Mouse (Mus musculus): ENCODE measurements around the gene Stat1. TPM values are rescaled to one million over a fixed set of nuclear protein-coding genes. Genes with fewer than 3 reads are reported as not detected.

Stat1 gene
- polyA plus RNA-seq, 1 experiment from 2014 or later, result 11.2 TPM

GRCm38 (mm10) chr1:52150676-52151075 lies 31.4 kb downstream of the Stat1 start:
- no peak for ATAC-seq
- H3K27ac ChIP-seq (ENCODE audit: low read length), result no peak overlapping the region
- no peaks in the 10 kb centered on the region for H3K9me3 ChIP-seq (replicated peaks; ENCODE audit: control insufficient read depth, low read length, poor library complexity, severe bottlenecking)
- 48% methylated on average over 11 of the region's 11 CpGs for WGBS
- H3K36me3 ChIP-seq (ENCODE audit: control insufficient read depth, insufficient read depth, low read length), result no peaks in the 10 kb centered on the region
- H3K9ac ChIP-seq (ENCODE audit: low read depth, low read length), result no peak overlapping the region
- no peak overlapping the region for H3K4me3 ChIP-seq (ENCODE audit: low read depth, low read length)
- H3K4me2 ChIP-seq (ENCODE audit: low read length), result no peak overlapping the region
- peaks cover 3% of the 10 kb centered on the region; the same call in 1 of the 2 replicates for H3K4me1 ChIP-seq (ENCODE audit: control insufficient read depth, insufficient read depth, low read length)
- H3K27me3 ChIP-seq (ENCODE audit: control insufficient read depth, insufficient read depth, low read depth, low read length), result no peaks in the 10 kb centered on the region

- Histone ChIP-seq H3K27ac (ENCODE audit: low read length) (no peak overlapping the region), H3K27me3 (ENCODE audit: control insufficient read depth, insufficient read depth, low read depth, low read length) (no peaks in the 10 kb centered on the region), H3K4me3 (ENCODE audit: low read depth, low read length) (no peak overlapping the region), H3K4me2 (ENCODE audit: low read length) (no peak overlapping the region), H3K9me3 (replicated peaks; ENCODE audit: control insufficient read depth, low read length, poor library complexity, severe bottlenecking) (no peaks in the 10 kb centered on the region), H3K36me3 (ENCODE audit: control insufficient read depth, insufficient read depth, low read length) (no peaks in the 10 kb centered on the region), H3K9ac (ENCODE audit: low read depth, low read length) (no peak overlapping the region), H3K4me1 (ENCODE audit: control insufficient read depth, insufficient read depth, low read length) (peaks cover 3% of the 10 kb centered on the region; the same call in 1 of the 2 replicates)
- WGBS, result 87% methylated on average over 5 of the region's 5 CpGs
- ATAC-seq, result no peak
Observed at GRCm38 (mm10) chr1:52151166-52151565, 31.9 kb downstream of the Stat1 start.

GRCm38 (mm10) chr1:52152369-52152768 lies 33.1 kb downstream of the Stat1 start:
- no peaks in the 10 kb centered on the region for H3K27me3 ChIP-seq (ENCODE audit: control insufficient read depth, insufficient read depth, low read depth, low read length)
- H3K9ac ChIP-seq (ENCODE audit: low read depth, low read length), result no peak overlapping the region
- H3K4me3 ChIP-seq (ENCODE audit: low read depth, low read length), result no peak overlapping the region
- H3K27ac ChIP-seq (ENCODE audit: low read length), result no peak overlapping the region
- H3K4me1 ChIP-seq (ENCODE audit: control insufficient read depth, insufficient read depth, low read length), result peaks cover 3% of the 10 kb centered on the region; the same call in 1 of the 2 replicates
- WGBS, result 55% methylated on average over 13 of the region's 13 CpGs
- H3K36me3 ChIP-seq (ENCODE audit: control insufficient read depth, insufficient read depth, low read length), result no peaks in the 10 kb centered on the region
- H3K9me3 ChIP-seq (replicated peaks; ENCODE audit: control insufficient read depth, low read length, poor library complexity, severe bottlenecking), result no peaks in the 10 kb centered on the region
- no peak overlapping the region for H3K4me2 ChIP-seq (ENCODE audit: low read length)
- ATAC-seq, result no peak

- Histone ChIP-seq H3K9me3 (replicated peaks; ENCODE audit: control insufficient read depth, low read length, poor library complexity, severe bottlenecking) (no peaks in the 10 kb centered on the region), H3K27me3 (ENCODE audit: control insufficient read depth, insufficient read depth, low read depth, low read length) (no peaks in the 10 kb centered on the region), H3K36me3 (ENCODE audit: control insufficient read depth, insufficient read depth, low read length) (no peaks in the 10 kb centered on the region), H3K9ac (ENCODE audit: low read depth, low read length) (no peak overlapping the region), H3K27ac (ENCODE audit: low read length) (no peak overlapping the region), H3K4me3 (ENCODE audit: low read depth, low read length) (no peak overlapping the region), H3K4me2 (ENCODE audit: low read length) (no peak overlapping the region), H3K4me1 (ENCODE audit: control insufficient read depth, insufficient read depth, low read length) (peaks cover 3% of the 10 kb centered on the region; the same call in 1 of the 2 replicates)
- 30% methylated on average over 3 of the region's 3 CpGs for WGBS
- no peak for ATAC-seq
Observed at GRCm38 (mm10) chr1:52152936-52153335, 33.7 kb downstream of the Stat1 start.

GRCm38 (mm10) chr1:52154890-52155289 lies 35.6 kb downstream of the Stat1 start:
- Histone ChIP-seq H3K4me3 (ENCODE audit: low read depth, low read length) (no peak overlapping the region), H3K9ac (ENCODE audit: low read depth, low read length) (no peak overlapping the region), H3K36me3 (ENCODE audit: control insufficient read depth, insufficient read depth, low read length) (no peaks in the 10 kb centered on the region), H3K27me3 (ENCODE audit: control insufficient read depth, insufficient read depth, low read depth, low read length) (no peaks in the 10 kb centered on the region), H3K27ac (ENCODE audit: low read length) (no peak overlapping the region), H3K4me1 (ENCODE audit: control insufficient read depth, insufficient read depth, low read length) (peaks cover under 1% of the 10 kb centered on the region; the same call in 1 of the 2 replicates), H3K9me3 (replicated peaks; ENCODE audit: control insufficient read depth, low read length, poor library complexity, severe bottlenecking) (no peaks in the 10 kb centered on the region), H3K4me2 (ENCODE audit: low read length) (no peak overlapping the region)
- no peak for ATAC-seq
- 87% methylated on average over 8 of the region's 8 CpGs for WGBS

GRCm38 (mm10) chr1:52156351-52156750 lies 37.1 kb downstream of the Stat1 start:
- WGBS, result 81% methylated on average over 10 of the region's 10 CpGs
- Histone ChIP-seq H3K27me3 (ENCODE audit: control insufficient read depth, insufficient read depth, low read depth, low read length) (no peaks in the 10 kb centered on the region), H3K9me3 (replicated peaks; ENCODE audit: control insufficient read depth, low read length, poor library complexity, severe bottlenecking) (no peaks in the 10 kb centered on the region), H3K4me2 (ENCODE audit: low read length) (no peak overlapping the region), H3K9ac (ENCODE audit: low read depth, low read length) (no peak overlapping the region), H3K36me3 (ENCODE audit: control insufficient read depth, insufficient read depth, low read length) (no peaks in the 10 kb centered on the region), H3K4me3 (ENCODE audit: low read depth, low read length) (no peak overlapping the region), H3K4me1 (ENCODE audit: control insufficient read depth, insufficient read depth, low read length) (no peaks in the 10 kb centered on the region), H3K27ac (ENCODE audit: low read length) (no peak overlapping the region)
- ATAC-seq, result no peak

GRCm38 (mm10) chr1:52158040-52158439 lies 38.8 kb downstream of the Stat1 start:
- Histone ChIP-seq H3K4me1 (ENCODE audit: control insufficient read depth, insufficient read depth, low read length) (no peaks in the 10 kb centered on the region), H3K9ac (ENCODE audit: low read depth, low read length) (no peak overlapping the region), H3K36me3 (ENCODE audit: control insufficient read depth, insufficient read depth, low read length) (no peaks in the 10 kb centered on the region), H3K4me2 (ENCODE audit: low read length) (no peak overlapping the region), H3K9me3 (replicated peaks; ENCODE audit: control insufficient read depth, low read length, poor library complexity, severe bottlenecking) (no peaks in the 10 kb centered on the region), H3K27ac (ENCODE audit: low read length) (no peak overlapping the region), H3K4me3 (ENCODE audit: low read depth, low read length) (no peak overlapping the region), H3K27me3 (ENCODE audit: control insufficient read depth, insufficient read depth, low read depth, low read length) (no peaks in the 10 kb centered on the region)
- 93% methylated on average over 2 of the region's 2 CpGs for WGBS
- no peak for ATAC-seq

- Histone ChIP-seq H3K9me3 (replicated peaks; ENCODE audit: control insufficient read depth, low read length, poor library complexity, severe bottlenecking) (no peaks in the 10 kb centered on the region), H3K4me3 (ENCODE audit: low read depth, low read length) (no peak overlapping the region), H3K36me3 (ENCODE audit: control insufficient read depth, insufficient read depth, low read length) (no peaks in the 10 kb centered on the region), H3K9ac (ENCODE audit: low read depth, low read length) (no peak overlapping the region), H3K4me1 (ENCODE audit: control insufficient read depth, insufficient read depth, low read length) (no peaks in the 10 kb centered on the region), H3K4me2 (ENCODE audit: low read length) (no peak overlapping the region), H3K27ac (ENCODE audit: low read length) (no peak overlapping the region), H3K27me3 (ENCODE audit: control insufficient read depth, insufficient read depth, low read depth, low read length) (no peaks in the 10 kb centered on the region)
- ATAC-seq, result no peak
- 86% methylated on average over 17 of the region's 17 CpGs for WGBS
Observed at GRCm38 (mm10) chr1:52158490-52159381, 39.5 kb downstream of the Stat1 start.

GRCm38 (mm10) chr1:52161151-52161550 lies 41.9 kb downstream of the Stat1 start:
- Histone ChIP-seq H3K4me1 (ENCODE audit: control insufficient read depth, insufficient read depth, low read length) (no peaks in the 10 kb centered on the region), H3K4me2 (ENCODE audit: low read length) (no peak overlapping the region), H3K9ac (ENCODE audit: low read depth, low read length) (no peak overlapping the region), H3K27me3 (ENCODE audit: control insufficient read depth, insufficient read depth, low read depth, low read length) (no peaks in the 10 kb centered on the region), H3K4me3 (ENCODE audit: low read depth, low read length) (no peak overlapping the region), H3K36me3 (ENCODE audit: control insufficient read depth, insufficient read depth, low read length) (peaks cover 3% of the 10 kb centered on the region; the same call in 1 of the 2 replicates), H3K27ac (ENCODE audit: low read length) (no peak overlapping the region), H3K9me3 (replicated peaks; ENCODE audit: control insufficient read depth, low read length, poor library complexity, severe bottlenecking) (no peaks in the 10 kb centered on the region)
- 87% methylated on average over 8 of the region's 8 CpGs for WGBS
- ATAC-seq, result no peak

Data from midbrain, embryonic 16.5 days (tissue).